Mouse (Mus musculus) kidney, postnatal 0 days (tissue): ENCODE data around the gene Abhd4. TPM values are rescaled to one million over a fixed set of nuclear protein-coding genes. Genes with fewer than 3 reads are reported as not detected.

ENCODE experiments used
- ATAC-seq: fragments of 200-750 bp; cut with Nextera tagmentation; replicated peaks from 2 replicates; pipeline ENCODE4 v1.8.0; 2017; ENCODE audit warnings: low read depth, moderate number of reproducible peaks, moderate TSS enrichment, moderate library complexity; ENCODE audit not compliant: low FRiP score
- DNase-seq: peaks from one replicate; pipeline ENCODE4 v3.0.0-alpha.2; 2016; ENCODE audit warnings: low spot score
- H3K27ac ChIP-seq: fragments of 300-500 bp; sonication (generic); 2 replicates; pipeline ENCODE4 v1.5.1; 2014; ENCODE audit warnings: mild to moderate bottlenecking
- H3K27me3 ChIP-seq: fragments of 300-500 bp; sonication (generic); 2 replicates; pipeline ENCODE4 v1.6.1; 2014; ENCODE audit warnings: low read length, mixed read lengths; ENCODE audit not compliant: insufficient read depth
- H3K36me3 ChIP-seq: fragments of 300-500 bp; sonication (generic); 2 replicates; pipeline ENCODE4 v1.6.1; 2014; ENCODE audit warnings: low read length, mixed read lengths; ENCODE audit not compliant: insufficient read depth
- H3K4me1 ChIP-seq: fragments of 300-500 bp; sonication (generic); replicated peaks from 2 replicates; pipeline ENCODE4 v1.6.1; 2014; ENCODE audit warnings: antibody characterized with exemption, low read length, mixed read lengths; ENCODE audit not compliant: insufficient read depth
- H3K4me2 ChIP-seq: fragments of 300-500 bp; sonication (generic); 2 replicates; pipeline ENCODE4 v1.6.1; 2014; ENCODE audit warnings: mild to moderate bottlenecking, low read length, moderate library complexity, mixed read lengths
- H3K4me3 ChIP-seq: fragments of 300-500 bp; sonication (generic); replicated peaks from 2 replicates; pipeline ENCODE4 v1.5.1; 2014; ENCODE audit warnings: low read depth, low read length
- H3K9ac ChIP-seq: fragments of 300-500 bp; sonication (generic); 2 replicates; pipeline ENCODE4 v1.6.1; 2014; ENCODE audit warnings: low read depth, low read length
- H3K9me3 ChIP-seq: fragments of 300-500 bp; sonication (generic); replicated peaks from 2 replicates; pipeline ENCODE4 v1.6.1; 2016; ENCODE audit warnings: low read length, inconsistent platforms, mixed read lengths
- CTCF ChIP-seq: IDR thresholded peaks from 2 replicates; pipeline ENCODE4 v1.5.1; 2016; ENCODE audit warnings: antibody characterized with exemption, low read depth, mild to moderate bottlenecking, moderate library complexity
- WGBS: fragments of 180-500 bp; shearing (Covaris S2); extraction: QIAGEN DNeasy Blood & Tissue Kit; methylation state at CpG from one replicate; pipeline ENCODE4 v1.1.7; 2014; 5-methylcytosine and 5-hydroxymethylcytosine counted together
- polyA plus RNA-seq: library from polyadenylated mRNA; unstranded; fragments of >200 nt; fragmentation: Nextera tagmentation; extraction: Ambion mirVana; gene quantifications from 2 replicates; pipeline ENCODE4 v1.2.1, GENCODE M21; 2015

The Abhd4 gene
- polyA plus RNA-seq, 1 experiment from 2014 or later = 80.9 TPM

DNA sequence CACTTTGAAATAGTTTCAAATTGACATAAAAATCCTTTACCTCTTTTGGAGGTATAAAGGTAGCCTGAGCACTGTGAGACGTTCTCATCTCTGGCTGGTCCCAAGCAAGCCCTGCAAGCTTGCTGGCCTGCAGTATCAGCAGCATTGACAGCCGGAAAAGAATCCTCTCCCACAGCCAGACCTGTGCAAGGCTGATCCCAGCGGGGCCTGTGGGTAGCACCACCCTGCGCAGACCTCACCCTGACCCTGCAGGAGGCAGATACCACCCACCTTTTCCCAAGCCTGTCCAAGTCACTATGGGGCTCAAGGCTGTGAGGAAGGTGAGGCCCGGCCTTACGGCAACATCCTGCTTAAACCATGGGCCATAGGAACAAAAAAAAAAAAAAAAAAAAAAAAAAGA is 12.0 kb downstream of the Abhd4 start:
- 79% methylated on average over 6 of the region's 6 CpGs for WGBS
- no peak overlapping the region for H3K27ac ChIP-seq
- H3K9ac ChIP-seq = no peak overlapping the region
- ATAC-seq = no peak
- H3K27me3 ChIP-seq = no peaks in the 10 kb centered on the region
- DNase-seq = no peak
- H3K4me3 ChIP-seq = no peak overlapping the region
- TF ChIP-seq CTCF = no peak
- H3K9me3 ChIP-seq = no peaks in the 10 kb centered on the region
- peaks cover 42% of the 10 kb centered on the region; the same call in 1 of the 2 replicates for H3K36me3 ChIP-seq
- no peak overlapping the region for H3K4me2 ChIP-seq
- no peaks in the 10 kb centered on the region for H3K4me1 ChIP-seq

DNA sequence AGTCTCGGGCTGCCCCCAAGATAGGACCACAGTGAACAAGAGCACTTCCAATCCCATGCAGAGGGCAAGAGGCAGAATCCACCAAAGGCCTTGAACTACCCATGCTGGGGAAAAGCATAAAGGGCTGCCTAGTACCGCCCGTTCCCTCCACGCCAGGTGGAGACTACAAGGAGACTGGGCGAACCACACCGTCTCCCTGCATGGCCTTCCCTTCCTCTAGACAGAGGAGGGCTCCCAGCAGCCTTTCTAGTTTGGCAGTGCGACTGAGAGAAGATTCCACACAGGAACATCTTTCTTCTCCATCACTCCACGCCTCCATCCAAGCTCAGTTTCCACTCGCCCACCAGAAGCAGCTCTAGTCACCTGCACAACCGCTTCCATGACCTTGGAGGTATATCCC is 14.0 kb downstream of the Abhd4 start:
- no peak overlapping the region for H3K9ac ChIP-seq
- WGBS = 96% methylated on average over 10 of the region's 10 CpGs
- no peaks in the 10 kb centered on the region for H3K27me3 ChIP-seq
- no peaks in the 10 kb centered on the region for H3K9me3 ChIP-seq
- no peaks in the 10 kb centered on the region for H3K4me1 ChIP-seq
- DNase-seq (no peak), ATAC-seq (no peak)
- peaks cover 36% of the 10 kb centered on the region; the same call in 1 of the 2 replicates for H3K36me3 ChIP-seq
- no peak overlapping the region for H3K4me3 ChIP-seq
- no peak for TF ChIP-seq CTCF
- H3K27ac ChIP-seq = no peak overlapping the region
- H3K4me2 ChIP-seq = no peak overlapping the region

DNA sequence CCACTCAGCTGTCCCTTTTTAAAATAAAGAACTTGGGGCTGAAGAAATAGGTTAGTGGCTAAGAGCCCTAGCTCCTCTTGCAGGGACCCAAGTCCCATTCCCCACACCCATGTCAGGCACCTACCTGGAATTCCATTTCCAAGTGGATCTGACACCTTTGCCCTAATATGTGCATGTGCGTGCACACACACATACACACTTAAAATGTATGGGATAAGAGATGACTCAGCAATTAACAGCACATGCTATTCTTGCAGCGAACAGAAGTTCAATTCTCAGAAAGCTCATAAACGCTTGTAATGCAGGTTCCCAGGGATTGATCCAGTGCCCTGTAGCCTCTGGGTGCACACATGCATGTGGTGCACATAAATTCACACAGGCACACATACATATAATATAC is 15.6 kb downstream of the Abhd4 start:
- H3K9ac ChIP-seq = no peak overlapping the region
- 89% methylated on average over 3 of the region's 3 CpGs for WGBS
- peaks cover 32% of the 10 kb centered on the region; the same call in 1 of the 2 replicates for H3K36me3 ChIP-seq
- no peaks in the 10 kb centered on the region for H3K27me3 ChIP-seq
- H3K4me1 ChIP-seq = no peaks in the 10 kb centered on the region
- DNase-seq (no peak), ATAC-seq (no peak)
- no peak for TF ChIP-seq CTCF
- H3K4me2 ChIP-seq = no peak overlapping the region
- no peaks in the 10 kb centered on the region for H3K9me3 ChIP-seq
- no peak overlapping the region for H3K4me3 ChIP-seq
- H3K27ac ChIP-seq = no peak overlapping the region

DNA sequence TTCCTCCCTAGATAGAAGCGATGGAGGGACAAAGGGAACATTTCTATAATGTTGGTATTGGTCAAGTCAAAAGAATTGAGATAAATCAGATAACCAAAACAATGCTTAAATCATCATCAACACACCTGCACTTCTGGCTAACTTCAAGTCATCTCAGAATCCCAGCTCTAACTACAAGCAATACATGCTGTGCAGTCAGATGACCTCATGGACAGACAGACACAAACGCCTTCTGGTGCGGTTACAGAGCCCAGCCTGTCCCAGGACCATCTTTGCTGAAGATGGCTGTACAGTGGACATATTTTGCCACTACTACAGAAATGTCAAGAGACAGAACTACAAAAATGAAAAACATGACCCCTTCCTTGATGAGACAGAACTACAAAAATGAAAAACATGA is 16.4 kb downstream of the Abhd4 start:
- H3K4me3 ChIP-seq = no peak overlapping the region
- no peaks in the 10 kb centered on the region for H3K4me1 ChIP-seq
- no peak for DNase-seq
- H3K36me3 ChIP-seq = peaks cover 27% of the 10 kb centered on the region; the same call in 1 of the 2 replicates
- ATAC-seq = no peak
- TF ChIP-seq CTCF = no peak
- H3K4me2 ChIP-seq = no peak overlapping the region
- no peaks in the 10 kb centered on the region for H3K27me3 ChIP-seq
- H3K9me3 ChIP-seq = no peaks in the 10 kb centered on the region
- no peak overlapping the region for H3K9ac ChIP-seq
- H3K27ac ChIP-seq = no peak overlapping the region
- WGBS = 84% methylated on average over 3 of the region's 3 CpGs

DNA sequence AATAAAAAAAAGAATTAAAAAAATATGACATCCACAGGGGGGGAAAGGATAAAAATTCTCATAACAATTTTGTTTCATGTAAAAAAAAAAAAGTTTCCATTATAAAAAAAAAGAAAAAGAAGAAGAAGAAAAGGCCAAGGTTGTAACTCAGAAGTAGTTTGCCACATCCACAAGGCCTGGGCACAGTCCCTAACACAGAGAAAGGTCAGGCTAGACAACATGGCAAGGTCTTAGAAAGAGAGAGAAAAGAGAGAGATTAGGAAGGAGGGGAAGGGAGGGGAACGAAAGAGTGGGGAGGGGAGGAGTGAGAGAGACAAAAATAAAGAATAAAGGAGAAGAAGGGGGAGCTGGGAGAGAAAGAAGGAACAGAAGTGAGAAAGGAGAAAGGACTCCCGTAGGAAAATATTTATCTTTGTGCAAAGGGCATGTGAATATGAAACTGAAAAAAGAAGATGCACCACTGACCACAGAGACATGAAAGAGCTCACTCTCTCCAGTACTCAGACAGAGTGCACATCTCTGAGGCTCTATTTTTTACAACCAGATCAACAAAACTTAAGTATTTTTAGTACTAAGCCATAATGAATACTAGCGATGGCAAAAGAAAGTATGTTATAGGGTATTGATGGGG is 18.1 kb downstream of the Abhd4 start:
- no peak overlapping the region for H3K9ac ChIP-seq
- no peaks in the 10 kb centered on the region for H3K9me3 ChIP-seq
- H3K4me2 ChIP-seq = no peak overlapping the region
- H3K4me3 ChIP-seq = no peak overlapping the region
- TF ChIP-seq CTCF = no peak
- no peak for ATAC-seq
- no peak for DNase-seq
- no peaks in the 10 kb centered on the region for H3K4me1 ChIP-seq
- H3K36me3 ChIP-seq = peaks cover 17% of the 10 kb centered on the region; the same call in 1 of the 2 replicates
- 72% methylated on average over 3 of the region's 3 CpGs for WGBS
- no peak overlapping the region for H3K27ac ChIP-seq
- H3K27me3 ChIP-seq = no peaks in the 10 kb centered on the region

DNA sequence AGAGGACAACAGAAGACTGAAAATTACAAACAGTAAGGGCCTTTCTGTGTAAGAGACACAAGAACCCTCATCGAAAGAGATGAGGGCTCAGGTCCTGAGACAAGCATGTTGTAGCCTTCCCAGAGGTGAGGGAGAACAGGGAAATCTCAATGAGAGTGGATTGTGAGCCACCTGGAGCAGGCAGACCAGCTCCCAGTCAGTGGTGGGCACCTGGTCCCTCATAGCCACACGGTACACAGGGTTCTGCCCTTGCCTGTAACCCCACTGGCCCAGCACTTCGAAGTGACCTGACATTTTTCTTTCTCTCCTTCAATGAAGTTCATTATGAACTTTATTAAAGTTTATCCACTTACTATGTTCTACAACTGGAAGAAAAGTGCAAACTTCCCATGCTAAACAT is 18.7 kb downstream of the Abhd4 start:
- Histone ChIP-seq H3K4me2 (no peak overlapping the region), H3K27ac (no peak overlapping the region), H3K4me3 (no peak overlapping the region), H3K9ac (no peak overlapping the region), H3K4me1 (no peaks in the 10 kb centered on the region), H3K27me3 (no peaks in the 10 kb centered on the region), H3K36me3 (peaks cover 12% of the 10 kb centered on the region; the same call in 1 of the 2 replicates), H3K9me3 (no peaks in the 10 kb centered on the region)
- no peak for TF ChIP-seq CTCF
- ATAC-seq (no peak), DNase-seq (no peak)
- 94% methylated on average over 3 of the region's 3 CpGs for WGBS

DNA sequence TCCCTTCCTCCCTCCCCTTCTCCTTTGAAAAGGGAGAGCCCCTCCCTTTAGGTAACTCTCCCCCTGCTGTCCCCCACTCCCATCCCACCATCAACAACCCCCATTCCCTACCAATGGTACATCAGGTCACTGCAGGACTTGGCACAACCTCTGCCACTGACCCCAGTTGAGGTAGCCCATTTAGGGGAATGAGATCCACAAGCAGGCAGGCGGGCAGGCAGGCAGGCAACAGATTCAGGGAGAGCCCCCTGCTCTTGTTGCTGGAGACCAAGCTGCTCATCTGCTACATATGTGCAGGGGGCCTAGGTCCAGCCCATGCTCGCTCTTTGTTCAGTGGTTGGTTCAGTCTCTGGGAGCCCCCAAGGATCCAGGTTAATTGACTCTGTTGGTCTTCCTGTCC is 22.5 kb downstream of the Abhd4 start:
- TF ChIP-seq CTCF = no peak
- no peak overlapping the region for H3K9ac ChIP-seq
- ATAC-seq = no peak
- no peak for DNase-seq
- H3K4me2 ChIP-seq = no peak overlapping the region
- H3K4me1 ChIP-seq = no peaks in the 10 kb centered on the region
- no peaks in the 10 kb centered on the region for H3K36me3 ChIP-seq
- H3K4me3 ChIP-seq = no peak overlapping the region
- H3K27ac ChIP-seq = no peak overlapping the region
- no peaks in the 10 kb centered on the region for H3K27me3 ChIP-seq
- 91% methylated on average over 2 of the region's 2 CpGs for WGBS
- no peaks in the 10 kb centered on the region for H3K9me3 ChIP-seq
